Mouse (Mus musculus): Measurements from ENCODE around the gene Tbc1d8b. TPM values are rescaled to one million over a fixed set of nuclear protein-coding genes. Genes with fewer than 3 reads are reported as not detected.

The Tbc1d8b gene
- polyA plus RNA-seq, 1 experiment from 2014 or later: 0.23 TPM

DNA sequence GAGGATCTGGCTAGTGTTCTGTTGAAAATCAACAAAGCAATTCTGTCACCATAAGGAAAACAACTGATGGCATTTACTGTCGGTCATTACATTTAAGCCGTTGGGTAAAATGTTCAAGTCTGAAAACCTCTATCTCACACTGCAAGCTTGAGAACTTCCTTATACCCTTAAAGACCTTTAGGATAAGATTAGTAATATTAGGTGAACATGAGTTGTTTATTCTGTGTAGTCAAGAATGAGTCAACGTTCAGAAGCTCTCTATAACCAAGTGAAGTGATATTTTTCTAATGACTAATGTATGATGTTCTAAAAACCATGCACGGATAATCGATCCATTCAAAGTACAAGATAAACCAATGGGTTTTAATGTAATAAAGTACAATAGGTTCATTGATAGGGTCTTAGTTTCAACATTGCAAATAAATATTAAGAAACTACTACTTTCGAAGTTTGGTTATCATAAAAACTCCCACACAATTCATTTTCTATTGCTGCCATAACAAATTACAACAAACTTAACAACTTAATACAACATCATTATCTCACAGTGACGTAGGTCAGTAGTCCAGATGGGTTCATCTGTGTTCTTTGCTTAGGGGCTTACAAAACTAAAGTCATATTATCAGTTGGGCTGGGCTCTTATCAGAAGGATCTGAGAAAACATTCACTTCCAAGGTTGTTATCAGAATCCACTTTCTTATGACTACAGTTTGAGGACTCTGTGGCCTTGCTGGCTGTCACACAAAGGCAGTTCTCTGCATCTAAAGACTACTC is 109.5 kb downstream of the Tbc1d8b start:
- Histone ChIP-seq H3K9me3 (ENCODE audit: control insufficient read depth, low read length) (no peaks in the 10 kb centered on the region), H3K4me3 (replicated peaks; ENCODE audit: low read length) (no peak overlapping the region), H3K4me2 (replicated peaks) (no peak overlapping the region), H3K27me3 (ENCODE audit: control insufficient read depth, insufficient read depth, low read length) (no peaks in the 10 kb centered on the region; the same call in 1 of the 2 replicates), H3K9ac (no peak overlapping the region), H3K36me3 (replicated peaks; ENCODE audit: control insufficient read depth, insufficient read depth) (no peaks in the 10 kb centered on the region), H3K4me1 (replicated peaks; ENCODE audit: control insufficient read depth, insufficient read depth, low read length) (no peaks in the 10 kb centered on the region), H3K27ac (no peak overlapping the region)
- DNase-seq (ENCODE audit: low spot score) (no peak), ATAC-seq (ENCODE audit: low FRiP score) (no peak)
- 90% methylated on average over 7 of the region's 7 CpGs for WGBS

DNA sequence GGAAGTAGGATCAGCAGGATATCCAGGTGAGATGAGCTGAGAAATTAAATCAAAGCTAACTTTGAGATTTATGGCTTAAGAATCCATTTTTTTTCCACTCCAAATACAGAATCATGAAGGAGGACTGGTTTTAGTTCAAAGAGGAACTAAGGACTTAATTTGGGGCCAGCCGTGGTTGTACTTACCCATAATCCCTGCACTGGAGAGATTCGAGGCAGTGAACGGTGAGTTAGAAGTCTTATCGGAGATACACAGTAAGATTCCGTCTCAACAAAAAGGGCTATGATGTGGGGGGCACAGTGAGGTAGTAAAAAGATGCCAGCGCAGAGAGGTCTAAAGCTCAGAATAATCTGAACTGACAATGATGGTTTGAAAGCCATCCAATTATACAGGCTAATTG is 111.2 kb downstream of the Tbc1d8b start:
- Histone ChIP-seq H3K4me1 (replicated peaks; ENCODE audit: control insufficient read depth, insufficient read depth, low read length) (no peaks in the 10 kb centered on the region), H3K4me2 (replicated peaks) (no peak overlapping the region), H3K36me3 (replicated peaks; ENCODE audit: control insufficient read depth, insufficient read depth) (no peaks in the 10 kb centered on the region), H3K27ac (no peak overlapping the region), H3K9me3 (ENCODE audit: control insufficient read depth, low read length) (no peaks in the 10 kb centered on the region), H3K4me3 (replicated peaks; ENCODE audit: low read length) (no peak overlapping the region), H3K27me3 (ENCODE audit: control insufficient read depth, insufficient read depth, low read length) (no peaks in the 10 kb centered on the region; the same call in 1 of the 2 replicates), H3K9ac (no peak overlapping the region)
- 76% methylated on average over 6 of the region's 6 CpGs for WGBS
- ATAC-seq (ENCODE audit: low FRiP score) (no peak), DNase-seq (ENCODE audit: low spot score) (no peak)

- H3K4me1 ChIP-seq (replicated peaks; ENCODE audit: control insufficient read depth, insufficient read depth, low read length): no peaks in the 10 kb centered on the region
- no peaks in the 10 kb centered on the region for H3K27me3 ChIP-seq (ENCODE audit: control insufficient read depth, insufficient read depth, low read length)
- no peak overlapping the region for H3K4me3 ChIP-seq (replicated peaks; ENCODE audit: low read length)
- H3K9me3 ChIP-seq (ENCODE audit: control insufficient read depth, low read length): no peaks in the 10 kb centered on the region
- H3K36me3 ChIP-seq (replicated peaks; ENCODE audit: control insufficient read depth, insufficient read depth): no peaks in the 10 kb centered on the region
- DNase-seq (ENCODE audit: low spot score) (no peak), ATAC-seq (ENCODE audit: low FRiP score) (no peak)
- no peak overlapping the region for H3K27ac ChIP-seq
- H3K9ac ChIP-seq: no peak overlapping the region
- WGBS: 81% methylated on average over 9 of the region's 9 CpGs
- H3K4me2 ChIP-seq (replicated peaks): no peak overlapping the region
Observed at GRCm38 (mm10) chrX:139797875-139798274, 113.1 kb downstream of the Tbc1d8b start.

GRCm38 (mm10) chrX:139799953-139800352 is 115.2 kb downstream of the Tbc1d8b start:
- H3K4me3 ChIP-seq (replicated peaks; ENCODE audit: low read length): no peak overlapping the region
- no peak for ATAC-seq (ENCODE audit: low FRiP score)
- WGBS: 81% methylated on average over 3 of the region's 3 CpGs

GRCm38 (mm10) chrX:139800406-139800878 is 115.6 kb downstream of the Tbc1d8b start, which contains the start of gene Cldn2:
TSS of gene Cldn2 (plus strand) at chrX:139800828.
- Histone ChIP-seq H3K4me2 (replicated peaks) (no peak within 1 kb of the TSS), H3K36me3 (replicated peaks; ENCODE audit: control insufficient read depth, insufficient read depth) (no peaks in the 10 kb centered on the region), H3K27ac (no peak within 1 kb of the TSS), H3K27me3 (ENCODE audit: control insufficient read depth, insufficient read depth, low read length) (no peaks in the 10 kb centered on the region), H3K9ac (no peak within 1 kb of the TSS), H3K9me3 (ENCODE audit: control insufficient read depth, low read length) (no peaks in the 10 kb centered on the region), H3K4me1 (replicated peaks; ENCODE audit: control insufficient read depth, insufficient read depth, low read length) (no peaks in the 10 kb centered on the region), H3K4me3 (replicated peaks; ENCODE audit: low read length) (no peak within 1 kb of the TSS)
- WGBS: 70% methylated on average over 8 of the region's 8 CpGs
- no peak for DNase-seq (ENCODE audit: low spot score)
- ATAC-seq (ENCODE audit: low FRiP score): no peak

More at GRCm38 (mm10) chrX:139799953-139800352, 115.2 kb downstream of the Tbc1d8b start:
- Histone ChIP-seq H3K27me3 (ENCODE audit: control insufficient read depth, insufficient read depth, low read length) (no peaks in the 10 kb centered on the region), H3K9me3 (ENCODE audit: control insufficient read depth, low read length) (no peaks in the 10 kb centered on the region), H3K36me3 (replicated peaks; ENCODE audit: control insufficient read depth, insufficient read depth) (no peaks in the 10 kb centered on the region), H3K4me1 (replicated peaks; ENCODE audit: control insufficient read depth, insufficient read depth, low read length) (no peaks in the 10 kb centered on the region), H3K27ac (no peak overlapping the region), H3K4me2 (replicated peaks) (no peak overlapping the region), H3K9ac (no peak overlapping the region)
- no peak for DNase-seq (ENCODE audit: low spot score)

Other genes starting within 250 kb of the Tbc1d8b start
- gene D330045A20Rik, start 204.6 kb upstream of the Tbc1d8b start, polyA plus RNA-seq (2014; fragmentation: Nextera tagmentation; extraction: Ambion mirVana): 0.94 and 1.1 TPM in 2 replicates
- 4.9 and 5.3 TPM in 2 replicates for gene Rnf128, start 121.7 kb upstream of the Tbc1d8b start, polyA plus RNA-seq (2014; fragmentation: Nextera tagmentation; extraction: Ambion mirVana)
- not detected in 2 replicates for gene Gm15013, start 29.5 kb downstream of the Tbc1d8b start, polyA plus RNA-seq (2014; fragmentation: Nextera tagmentation; extraction: Ambion mirVana)
- gene Ripply1, start 97.4 kb downstream of the Tbc1d8b start, polyA plus RNA-seq (2014; fragmentation: Nextera tagmentation; extraction: Ambion mirVana): not detected in 2 replicates
- 0.83 and 1.2 TPM in 2 replicates for gene Cldn2, start 115.8 kb downstream of the Tbc1d8b start, polyA plus RNA-seq (2014; fragmentation: Nextera tagmentation; extraction: Ambion mirVana)
- 5.3 and 6.5 TPM in 2 replicates for gene Morc4, start 186.7 kb downstream of the Tbc1d8b start, polyA plus RNA-seq (2014; fragmentation: Nextera tagmentation; extraction: Ambion mirVana)

Data from hindbrain, embryonic 14.5 days (tissue).